Mouse (Mus musculus) limb, embryonic 14.5 days (tissue): ENCODE measurements at regions not wholly inside any gene's neighbourhood (a gene's known extent, or its start where the extent isn't known, plus 50 kb on each side); places are given as distances from the start of the nearest gene placed in this dataset.

Experiments used
- ATAC-seq: fragments of 200-750 bp; cut with Nextera tagmentation; 2 replicates; pipeline ENCODE4 v1.8.0; 2017; ENCODE audit warnings: low read depth, moderate number of reproducible peaks, moderate TSS enrichment; ENCODE audit not compliant: low FRiP score
- DNase-seq: peaks from one replicate; pipeline ENCODE4 v3.0.0-alpha.2; 2015; ENCODE audit warnings: low spot score
- H3K27ac ChIP-seq: fragments of 300-500 bp; sonication (generic); replicated peaks from 2 replicates; pipeline ENCODE4 v1.5.1; 2014; ENCODE audit warnings: low read depth, mild to moderate bottlenecking, low read length, moderate library complexity, mixed read lengths
- H3K27me3 ChIP-seq: fragments of 300-500 bp; sonication (generic); 2 replicates; pipeline ENCODE4 v1.6.1; 2014; ENCODE audit warnings: low read length, mixed read lengths; ENCODE audit not compliant: control insufficient read depth, insufficient read depth
- H3K36me3 ChIP-seq: fragments of 300-500 bp; sonication (generic); 2 replicates; pipeline ENCODE4 v1.6.1; 2014; ENCODE audit warnings: mild to moderate bottlenecking, low read length, moderate library complexity, mixed read lengths; ENCODE audit not compliant: control insufficient read depth, insufficient read depth
- H3K4me1 ChIP-seq: fragments of 300-500 bp; sonication (generic); 2 replicates; pipeline ENCODE4 v1.6.1; 2014; ENCODE audit warnings: antibody characterized with exemption, low read length, mixed read lengths; ENCODE audit not compliant: control insufficient read depth, insufficient read depth
- H3K4me2 ChIP-seq: fragments of 300-500 bp; sonication (generic); replicated peaks from 2 replicates; pipeline ENCODE4 v1.6.1; 2014; ENCODE audit warnings: low read depth, mild to moderate bottlenecking, low read length, moderate library complexity; ENCODE audit not compliant: severe bottlenecking
- H3K4me3 ChIP-seq: fragments of 300-500 bp; sonication (generic); replicated peaks from 2 replicates; pipeline ENCODE4 v1.5.1; 2014; ENCODE audit warnings: low read length
- H3K9ac ChIP-seq: fragments of 300-500 bp; sonication (generic); 2 replicates; pipeline ENCODE4 v1.6.1; 2014; ENCODE audit warnings: mild to moderate bottlenecking, low read depth, low read length, moderate library complexity; ENCODE audit not compliant: severe bottlenecking
- H3K9me3 ChIP-seq: fragments of 300-500 bp; sonication (generic); 2 replicates; pipeline ENCODE4 v1.6.1; 2016; ENCODE audit warnings: low read length; ENCODE audit not compliant: control insufficient read depth
- POLR2A ChIP-seq: fragments of 200-500 bp; IDR thresholded peaks from 2 replicates; pipeline ENCODE4 v1.8.0; 2012; ENCODE audit warnings: inconsistent platforms, mild to moderate bottlenecking, moderate library complexity, borderline replicate concordance; ENCODE audit not compliant: insufficient read depth, insufficient read length; ENCODE audit errors: extremely low read depth
- WGBS: fragments of 180-500 bp; shearing (Covaris S2); extraction: QIAGEN DNeasy Blood & Tissue Kit; methylation state at CpG from one replicate; pipeline ENCODE4 v1.1.7; 2014; 5-methylcytosine and 5-hydroxymethylcytosine counted together

DNA sequence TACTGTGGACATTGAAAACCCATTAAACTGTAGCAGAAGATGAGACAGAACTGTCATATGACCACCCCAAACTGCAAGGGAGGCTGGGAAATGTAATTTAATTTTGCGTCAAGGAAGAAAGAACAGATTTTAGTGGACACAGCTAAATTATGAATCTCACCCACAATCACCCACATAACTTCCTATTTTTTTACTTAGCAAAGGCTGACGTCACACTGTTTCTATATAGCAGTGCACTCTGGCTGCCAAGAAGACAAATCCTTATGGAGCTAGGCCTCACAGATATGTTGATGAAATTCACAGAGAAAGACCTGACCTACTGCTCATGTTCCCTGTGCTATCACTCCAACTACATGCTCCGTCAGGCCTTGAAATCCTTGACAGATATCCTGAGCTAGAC, 118.5 kb upstream of the Lmo4 start:
- H3K27ac ChIP-seq: no peak overlapping the region
- no peaks in the 10 kb centered on the region for H3K36me3 ChIP-seq
- ATAC-seq (no peak), DNase-seq (no peak)
- no peak overlapping the region for H3K9ac ChIP-seq
- H3K4me2 ChIP-seq: no peak overlapping the region
- TF ChIP-seq POLR2A: no peak
- no peaks in the 10 kb centered on the region for H3K27me3 ChIP-seq
- WGBS: 86% methylated on average over 3 of the region's 3 CpGs
- no peaks in the 10 kb centered on the region for H3K9me3 ChIP-seq
- peaks cover 9% of the 10 kb centered on the region for H3K4me1 ChIP-seq
- no peak overlapping the region for H3K4me3 ChIP-seq

DNA sequence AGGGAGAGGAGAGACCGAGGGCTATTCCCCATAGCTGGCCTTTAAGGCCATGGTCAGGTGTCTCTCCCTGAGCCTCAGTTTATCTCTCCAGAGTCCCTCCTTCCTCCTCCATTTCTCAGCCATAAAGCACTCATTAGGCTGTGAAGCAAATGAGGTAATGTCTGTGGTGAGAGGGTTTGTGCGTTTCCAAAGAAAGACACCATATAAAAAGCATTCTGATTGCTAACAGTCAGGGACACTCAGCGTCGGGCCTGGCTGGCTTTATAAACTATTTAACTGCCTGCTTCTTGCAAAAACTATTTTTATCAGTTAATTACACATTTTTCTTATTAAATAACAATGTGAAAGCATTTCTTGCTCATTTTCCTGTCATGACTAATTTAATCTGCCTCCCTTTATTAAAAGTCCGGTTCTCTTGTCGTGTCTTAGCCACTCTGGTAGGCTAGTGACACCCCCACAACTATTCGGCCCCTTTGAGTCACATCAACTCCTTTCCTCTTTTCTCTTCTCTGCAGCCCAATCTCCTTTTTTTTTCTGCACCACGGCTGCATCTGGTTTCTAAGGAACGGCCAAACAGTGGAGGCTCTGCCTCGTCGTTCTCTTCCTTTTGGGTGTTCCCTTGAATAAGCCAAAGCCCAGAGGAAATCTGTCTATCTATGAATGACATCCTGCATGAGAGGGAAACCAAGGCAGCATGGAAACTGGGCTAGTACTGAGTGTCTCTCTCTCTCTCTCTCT, 114.6 kb upstream of the Lmo4 start:
- Histone ChIP-seq H3K9me3 (no peaks in the 10 kb centered on the region), H3K36me3 (no peaks in the 10 kb centered on the region), H3K4me2 (no peak overlapping the region; the same call in 1 of the 2 replicates), H3K27ac (no peak overlapping the region), H3K27me3 (no peaks in the 10 kb centered on the region), H3K4me3 (no peak overlapping the region), H3K4me1 (peaks cover 9% of the 10 kb centered on the region), H3K9ac (no peak overlapping the region)
- DNase-seq (no peak), ATAC-seq (no peak)
- TF ChIP-seq POLR2A: no peak
- 36% methylated on average over 11 of the region's 11 CpGs for WGBS

DNA sequence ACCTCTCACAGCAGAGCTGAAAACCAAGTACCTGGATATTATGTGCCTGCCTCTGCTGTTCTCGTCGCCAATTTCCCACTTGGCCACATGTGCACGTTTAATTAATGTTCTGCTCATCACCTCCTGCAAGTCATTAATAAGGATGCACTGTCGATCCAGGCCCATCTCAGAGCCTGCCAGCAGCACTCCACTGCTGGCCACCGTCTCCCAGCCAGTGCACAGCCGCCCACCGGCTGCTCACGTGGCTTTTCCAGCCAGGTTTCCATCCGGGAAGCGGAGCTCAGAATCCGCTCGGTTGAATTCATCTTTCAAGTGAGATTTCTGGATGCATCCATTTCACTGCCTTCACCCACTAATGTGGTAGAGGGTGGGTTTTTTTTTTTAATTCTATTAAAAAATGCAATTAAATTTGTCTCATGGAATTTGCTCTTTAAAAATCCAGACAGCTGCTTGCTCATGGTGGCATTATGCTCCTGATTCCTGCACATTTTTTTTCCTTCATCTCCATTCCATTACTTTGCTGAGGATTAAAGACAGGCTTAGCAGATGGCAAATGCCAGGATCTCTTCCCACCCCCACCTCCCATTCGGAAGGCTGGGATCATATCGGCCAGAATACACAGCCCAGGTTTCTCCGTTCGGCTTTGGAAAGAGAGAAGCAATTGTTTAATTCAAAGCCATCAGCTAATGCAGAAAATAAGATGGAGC, 113.9 kb upstream of the Lmo4 start:
- no peak for ATAC-seq
- DNase-seq: no peak

DNA sequence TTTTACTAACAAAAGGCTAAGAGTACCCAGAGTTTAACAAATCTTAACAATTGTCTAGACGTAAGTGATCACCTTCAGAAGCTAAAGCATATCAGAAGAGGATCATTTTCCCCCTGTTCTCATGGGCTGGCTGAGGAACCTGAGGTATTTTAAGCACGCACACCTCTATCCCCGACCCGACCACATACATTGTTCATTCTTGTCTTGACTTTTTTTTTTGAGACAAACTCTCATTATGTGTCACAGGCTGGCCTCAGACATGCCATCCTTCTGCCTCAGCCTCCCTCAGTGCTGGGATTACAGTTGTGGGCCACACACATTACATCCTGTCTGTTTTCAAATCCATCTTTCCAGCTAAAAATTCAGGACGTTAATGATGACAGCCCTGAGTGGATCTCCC, 105.7 kb upstream of the Lmo4 start:
- Histone ChIP-seq H3K27ac (no peak overlapping the region), H3K27me3 (no peaks in the 10 kb centered on the region), H3K4me2 (no peak overlapping the region), H3K36me3 (no peaks in the 10 kb centered on the region), H3K4me3 (no peak overlapping the region), H3K4me1 (peaks cover 5% of the 10 kb centered on the region; the same call in 1 of the 2 replicates), H3K9ac (no peak overlapping the region), H3K9me3 (no peaks in the 10 kb centered on the region)
- 90% methylated on average over 5 of the region's 5 CpGs for WGBS
- no peak for DNase-seq
- no peak for ATAC-seq
- TF ChIP-seq POLR2A: no peak

More for the DNA sequence above, 113.9 kb upstream of the Lmo4 start:
- Histone ChIP-seq H3K9me3 (no peaks in the 10 kb centered on the region), H3K4me2 (no peak overlapping the region; the same call in 1 of the 2 replicates), H3K27ac (no peak overlapping the region), H3K36me3 (no peaks in the 10 kb centered on the region), H3K27me3 (no peaks in the 10 kb centered on the region), H3K4me1 (peaks cover 9% of the 10 kb centered on the region), H3K4me3 (no peak overlapping the region), H3K9ac (no peak overlapping the region; the same call in 1 of the 2 replicates)
- WGBS: 29% methylated on average over 16 of the region's 16 CpGs
- TF ChIP-seq POLR2A: no peak

DNA sequence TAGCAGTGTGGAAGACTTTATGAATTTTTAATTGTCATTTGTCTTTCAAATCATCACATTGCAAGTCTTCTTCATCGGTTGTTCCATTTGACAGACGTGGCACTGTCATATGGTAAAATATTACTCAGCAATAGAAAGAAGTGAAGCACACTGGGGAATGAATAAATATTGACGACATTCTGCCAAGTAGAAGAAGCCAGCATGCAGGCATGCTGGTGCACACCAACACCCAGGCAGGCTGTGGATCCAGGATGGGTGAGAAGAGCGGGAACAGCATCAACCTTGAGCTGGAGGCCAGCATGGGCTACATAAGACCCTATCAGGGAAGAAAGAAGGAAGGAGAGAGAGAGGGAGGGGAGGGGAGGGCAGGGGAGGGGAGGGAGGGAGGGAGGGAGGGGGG, 103.6 kb upstream of the Lmo4 start:
- no peak overlapping the region for H3K9ac ChIP-seq
- DNase-seq (no peak), ATAC-seq (no peak)
- no peak overlapping the region for H3K27ac ChIP-seq
- H3K27me3 ChIP-seq: no peaks in the 10 kb centered on the region
- no peak overlapping the region for H3K4me2 ChIP-seq
- no peak overlapping the region for H3K4me3 ChIP-seq
- no peak for TF ChIP-seq POLR2A
- no peaks in the 10 kb centered on the region for H3K9me3 ChIP-seq
- H3K36me3 ChIP-seq: no peaks in the 10 kb centered on the region
- peaks cover 8% of the 10 kb centered on the region; the same call in 1 of the 2 replicates for H3K4me1 ChIP-seq
- WGBS: 91% methylated on average over 4 of the region's 4 CpGs
